18 mouse cellular contexts compared by ENCODE assay signal in genomic region chrY:1178476-1178875, GRCm38 (mm10).
"Had no signal": no experiment of that assay in that cellular context is flagged by ENCODE, and none has a peak within 500 bp of the region (broad histone marks: within the 10 kb centered on the region; RNA-seq: fewer than 3 reads in every experiment).

No protein-coding gene starts in this region.

- H3K27ac ChIP-seq: midbrain, embryonic 10.5 days; midbrain, embryonic 12.5 days; neural tube, embryonic 13.5 days; neural tube, embryonic 15.5 days had no signal

- H3K4me3 ChIP-seq: midbrain, embryonic 10.5 days; midbrain, embryonic 12.5 days; myocyte; neural tube, embryonic 13.5 days; neural tube, embryonic 15.5 days had no signal

- H3K4me1 ChIP-seq: midbrain, embryonic 10.5 days; midbrain, embryonic 12.5 days; neural tube, embryonic 13.5 days; neural tube, embryonic 15.5 days had no signal

- H3K4me2 ChIP-seq: lung, embryonic 14.5 days; midbrain, embryonic 12.5 days; neural tube, embryonic 13.5 days; neural tube, embryonic 15.5 days had no signal

- H3K36me3 ChIP-seq: midbrain, embryonic 12.5 days; neural tube, embryonic 13.5 days; neural tube, embryonic 15.5 days had no signal

- H3K9me3 ChIP-seq: midbrain, embryonic 10.5 days; midbrain, embryonic 12.5 days; neural tube, embryonic 13.5 days; neural tube, embryonic 15.5 days had no signal

- ATAC-seq: midbrain, embryonic 16.5 days had no signal

- H3K27me3 ChIP-seq: midbrain, embryonic 12.5 days; neural tube, embryonic 13.5 days; neural tube, embryonic 15.5 days had no signal

- DNase-seq: lung, embryonic 14.5 days; lung, postnatal 10 days; lung, postnatal 4 days; midbrain, embryonic 14.5 days; retina, postnatal 1 day; right cerebral cortex, adult 18-20 months; right cerebral cortex, postnatal 25 days; right cerebral cortex, postnatal 4 days; spleen, adult 18-20 months; thymus, adult 18-20 months; thymus, postnatal 14 days; thymus, postnatal 36 days had no signal

- H3K9ac ChIP-seq: lung, embryonic 14.5 days; midbrain, embryonic 12.5 days; neural tube, embryonic 13.5 days; neural tube, embryonic 15.5 days had no signal
